Mouse (Mus musculus): Measurements from ENCODE around the gene Vmp1.

Gene Vmp1

GRCm38 (mm10) chr11:86584898-86585597 lies 98.6 kb downstream of the Vmp1 start:
- DNase-seq (ENCODE audit: low read depth): peak; percentile 76

DNA sequence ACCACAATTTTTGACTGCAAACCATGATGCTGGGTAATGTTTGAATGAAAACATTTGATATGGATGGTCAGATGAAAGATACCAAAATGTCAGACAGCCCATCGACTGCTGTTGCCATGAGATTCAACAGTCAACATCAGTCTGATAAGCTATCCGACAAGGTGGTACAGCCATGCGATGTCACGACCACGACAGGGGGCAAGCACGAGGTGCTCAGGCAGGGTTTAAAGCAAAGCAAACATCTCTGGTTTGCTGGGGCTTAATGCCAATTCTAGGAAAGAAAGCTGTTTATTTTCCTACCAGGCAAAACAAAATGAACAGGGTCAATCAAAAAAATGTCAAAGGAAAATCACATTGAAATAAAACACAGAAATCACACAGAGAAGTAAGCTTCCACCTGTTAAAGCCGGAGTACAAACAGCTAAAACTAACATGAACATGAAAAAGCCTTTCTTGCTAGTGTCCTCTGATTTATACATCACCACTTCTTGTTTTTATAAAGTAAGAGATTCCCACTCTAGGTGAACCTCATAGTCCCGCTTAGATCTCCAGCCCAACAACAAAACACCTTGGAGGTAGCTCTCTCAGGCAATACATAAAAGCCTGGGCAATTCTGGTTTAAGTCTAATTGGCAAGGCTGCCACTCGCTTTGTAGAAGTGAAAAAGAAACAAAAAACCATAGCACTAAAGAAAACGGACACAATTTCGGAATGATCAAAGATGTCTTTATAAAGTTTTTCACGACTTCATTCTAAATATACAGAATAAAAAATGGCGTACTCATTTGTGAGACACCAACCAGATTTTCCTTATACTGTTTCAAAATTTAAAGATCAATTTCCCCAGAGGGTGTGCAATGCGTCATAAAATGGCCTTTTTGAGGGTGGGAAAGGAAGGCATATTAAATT lies 99.4 kb downstream of the Vmp1 start:
- DNase-seq (ENCODE audit: low read depth): peak; percentile 74

DNA sequence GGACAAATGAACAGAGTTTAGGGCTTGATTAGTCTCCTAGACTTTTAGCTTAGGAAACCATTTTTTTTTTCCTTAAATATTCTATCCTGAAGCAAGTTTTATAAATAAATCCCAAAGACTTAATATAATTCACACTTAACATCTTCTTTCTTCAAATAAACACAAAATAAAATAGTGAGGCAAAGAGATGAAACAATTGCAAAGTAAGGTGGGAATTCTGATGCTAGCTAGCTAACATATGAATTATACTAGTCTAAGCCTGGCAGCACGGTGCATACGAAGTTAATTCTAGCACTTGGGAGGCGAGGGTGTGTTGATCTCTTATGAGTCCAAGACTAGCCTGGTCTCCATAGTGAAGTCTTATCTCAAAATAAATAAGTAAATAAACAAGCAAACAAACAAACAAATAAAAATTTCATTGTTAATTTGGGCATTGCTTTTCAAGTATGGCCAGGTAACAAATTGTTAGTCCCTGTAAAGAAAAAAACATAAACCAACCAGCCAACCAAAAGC lies 100.3 kb downstream of the Vmp1 start:
- peak; percentile 71 for DNase-seq (ENCODE audit: low read depth)

GRCm38 (mm10) chr11:86582543-86583260 lies 100.9 kb downstream of the Vmp1 start:
- DNase-seq (ENCODE audit: low read depth): peak; percentile 87

GRCm38 (mm10) chr11:86581943-86582542 lies 101.6 kb downstream of the Vmp1 start:
- DNase-seq (ENCODE audit: low read depth): peak; percentile 88

DNA sequence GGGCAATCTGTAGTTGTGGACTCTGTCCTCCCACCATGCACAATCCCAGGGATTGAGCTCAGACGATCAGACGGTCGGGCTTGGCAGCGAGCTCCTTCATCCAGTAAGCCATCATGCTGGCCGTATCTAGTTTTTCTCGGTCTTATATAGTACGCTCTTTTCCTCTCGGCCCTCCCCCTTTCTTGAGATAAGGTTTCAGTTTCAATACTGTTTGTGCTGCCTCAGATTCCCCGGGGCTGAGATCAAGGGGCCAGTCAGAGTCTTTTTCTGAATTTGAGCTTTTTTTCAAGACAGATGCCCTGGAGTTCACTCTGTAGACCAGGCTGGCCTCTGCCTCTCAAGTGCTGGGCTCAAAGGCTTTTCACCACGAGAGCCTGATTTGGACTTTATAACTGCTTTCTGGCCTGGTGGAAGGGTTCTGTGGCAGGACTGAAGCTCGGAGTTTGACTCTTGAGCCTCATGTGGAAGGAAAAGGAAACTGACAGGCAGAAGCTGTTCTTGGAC lies 102.3 kb downstream of the Vmp1 start:
- DNase-seq (ENCODE audit: low read depth): peak; percentile 94

GRCm38 (mm10) chr11:86580319-86581113 lies 103.1 kb downstream of the Vmp1 start:
- peak; percentile 87 for DNase-seq (ENCODE audit: low read depth)

DNA sequence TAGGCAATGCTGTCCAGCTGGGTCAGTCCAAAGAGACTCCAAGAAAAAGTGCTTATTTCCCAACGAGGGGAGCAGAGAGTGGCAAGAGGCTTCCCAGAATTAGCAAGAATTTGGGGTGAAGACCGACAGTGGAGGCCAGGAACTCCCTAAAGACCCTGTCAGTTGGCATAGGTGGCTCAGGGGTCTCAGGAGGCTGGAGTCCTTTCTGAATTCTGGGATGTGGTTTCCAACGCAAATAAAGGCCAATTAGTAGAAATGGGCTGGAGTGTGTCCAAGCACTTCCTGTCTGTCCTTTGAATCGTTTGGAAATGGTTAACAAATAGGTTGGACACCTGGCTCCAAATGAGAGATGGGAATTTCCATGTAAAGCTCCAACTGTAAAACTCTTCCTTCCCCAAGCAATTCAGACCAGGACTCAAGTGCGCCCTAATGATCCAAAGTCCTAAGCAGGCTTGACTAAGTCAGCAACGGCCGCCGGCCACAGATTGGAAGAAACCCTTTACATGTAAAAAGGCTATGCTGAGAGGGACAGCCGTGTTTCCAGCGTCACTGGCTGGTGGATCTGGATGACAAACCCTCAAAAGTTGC lies 103.8 kb downstream of the Vmp1 start:
- DNase-seq (ENCODE audit: low read depth): no peak

GRCm38 (mm10) chr11:86578809-86579730 lies 104.6 kb downstream of the Vmp1 start:
- peak; percentile 90 for DNase-seq (ENCODE audit: low read depth)

DNA sequence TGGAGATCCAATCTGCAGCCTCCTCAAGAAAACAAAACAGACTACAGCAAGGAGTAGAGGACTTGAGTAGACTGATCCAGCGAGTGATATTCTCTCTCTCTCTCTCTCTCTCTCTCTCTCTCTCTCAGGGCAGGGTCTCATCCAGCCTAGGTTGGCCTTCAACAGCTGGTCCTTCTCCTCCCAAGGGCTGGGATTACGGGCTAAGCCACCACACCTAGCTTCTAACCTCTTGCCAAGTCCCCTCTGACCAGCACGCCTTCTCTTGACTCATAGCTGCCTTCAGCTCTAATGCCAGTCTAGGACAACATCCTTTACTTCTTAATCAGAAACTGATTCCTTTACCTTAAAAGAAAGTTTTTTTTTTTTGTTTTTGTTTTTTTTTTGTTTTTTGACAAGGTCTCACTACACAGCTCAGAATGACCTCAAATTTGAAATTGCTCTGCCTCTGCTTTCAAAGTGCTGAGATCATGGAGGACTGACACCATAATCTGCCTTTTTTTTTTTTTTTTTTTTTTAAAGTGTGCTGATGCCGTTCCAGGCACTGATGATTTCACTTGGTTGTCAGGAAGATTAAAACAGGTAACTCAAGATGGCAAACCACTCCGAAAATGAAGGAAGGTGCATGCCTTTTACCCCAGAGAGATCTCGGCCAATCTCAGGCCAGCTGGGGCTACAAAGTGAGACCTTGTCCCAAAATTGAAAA lies 105.4 kb downstream of the Vmp1 start:
- DNase-seq (ENCODE audit: low read depth): peak; percentile 80

DNA sequence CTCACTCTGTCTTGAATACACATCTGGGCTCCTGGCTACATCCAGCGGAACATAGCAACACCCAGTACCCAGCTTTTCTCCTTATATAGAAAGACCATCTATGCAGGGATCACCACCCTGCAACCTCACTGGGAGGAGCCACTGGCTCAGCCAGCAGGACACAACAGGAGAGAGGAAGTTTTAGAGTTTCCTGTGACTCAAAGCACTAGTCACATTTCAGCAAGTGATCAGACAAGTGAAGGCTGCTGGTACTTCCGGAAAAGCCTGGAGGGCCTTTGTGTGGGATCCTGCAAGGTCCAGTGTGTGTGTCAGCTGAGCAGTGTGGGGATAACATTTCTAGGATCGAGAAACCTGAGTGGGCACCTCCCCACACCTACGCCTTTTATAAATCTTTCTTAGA lies 106.4 kb downstream of the Vmp1 start:
- DNase-seq (ENCODE audit: low read depth): peak; percentile 91

GRCm38 (mm10) chr11:86575632-86576378 lies 107.8 kb downstream of the Vmp1 start:
- peak; percentile 66 for DNase-seq (ENCODE audit: low read depth)

DNA sequence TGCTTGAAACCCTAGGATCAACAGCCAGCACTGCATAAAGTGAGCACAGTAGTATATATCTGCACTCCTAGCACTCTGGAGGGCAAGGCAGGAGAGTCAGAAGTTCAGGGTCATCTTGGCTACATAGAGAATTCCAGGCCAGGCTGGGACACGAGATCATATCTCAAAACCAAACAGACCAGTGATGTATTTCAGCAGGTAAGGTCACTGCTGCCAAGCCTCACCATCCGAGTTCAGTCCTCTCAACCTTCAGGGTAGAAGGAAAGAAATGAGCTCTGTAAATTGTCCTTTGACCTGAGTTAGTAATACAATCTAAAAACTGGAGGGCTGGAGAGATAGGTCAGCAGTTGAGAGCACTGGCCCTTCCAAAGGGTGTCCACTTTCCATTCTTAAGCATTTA lies 109.2 kb downstream of the Vmp1 start:
- DNase-seq (ENCODE audit: low read depth): no peak

DNA sequence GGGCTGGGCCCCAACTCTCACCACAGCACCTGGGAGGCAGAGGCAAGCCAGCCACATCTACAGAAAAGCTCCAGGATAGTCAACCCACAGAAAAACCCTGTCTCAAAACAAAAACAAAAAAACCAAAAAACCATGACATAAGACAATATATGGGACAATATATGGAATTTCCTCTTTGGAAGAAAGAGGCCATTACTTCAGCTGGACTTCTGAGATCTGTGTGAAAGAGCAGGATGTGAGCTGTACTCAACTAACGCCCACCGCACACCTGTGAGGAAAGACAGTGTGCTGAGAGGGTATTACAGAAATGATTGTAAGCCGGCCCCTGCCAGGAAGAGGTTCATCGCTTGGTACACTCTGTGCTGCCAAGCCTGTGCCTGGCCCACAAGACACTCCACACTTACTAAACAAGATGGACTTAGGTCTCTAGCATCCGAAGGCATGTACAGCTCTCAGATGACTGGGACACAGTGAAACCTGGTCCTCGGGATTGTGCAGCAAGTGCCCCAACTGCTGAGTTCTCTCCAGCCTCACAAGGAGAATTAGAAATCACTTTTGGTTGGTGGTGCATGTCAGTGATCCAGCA lies 109.9 kb downstream of the Vmp1 start:
- peak; percentile 85 for DNase-seq (ENCODE audit: low read depth)

GRCm38 (mm10) chr11:86572623-86573022 lies 111.0 kb downstream of the Vmp1 start:
- peak; percentile 71 for DNase-seq (ENCODE audit: low read depth)

DNA sequence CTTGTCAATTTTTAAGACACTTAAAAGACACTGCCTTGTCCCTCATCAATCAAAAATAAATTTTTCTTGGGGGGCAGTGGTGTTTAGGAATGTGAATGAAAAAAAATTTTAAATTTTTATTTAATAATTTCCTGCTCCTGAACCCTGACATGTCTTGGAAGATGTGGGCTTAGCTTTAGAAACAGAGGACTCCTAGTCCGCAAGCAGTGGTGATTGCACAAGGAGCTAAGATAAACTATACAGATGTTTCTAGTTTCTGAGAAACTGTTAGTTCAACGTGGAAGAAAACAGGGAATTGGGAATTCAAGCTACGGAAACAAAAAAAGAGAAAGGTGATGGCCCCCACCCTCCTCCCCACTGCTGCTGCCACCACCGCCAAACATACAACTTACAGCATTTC lies 111.8 kb downstream of the Vmp1 start:
- DNase-seq (ENCODE audit: low read depth): peak; percentile 22

GRCm38 (mm10) chr11:86571047-86571855 lies 112.4 kb downstream of the Vmp1 start:
- peak; percentile 41 for DNase-seq (ENCODE audit: low read depth)

Data from induced T-regulatory cell, adult 2 months (primary cell).